Mouse (Mus musculus): Measurements from ENCODE around the gene Hist2h3c2. TPM values are rescaled to one million over a fixed set of nuclear protein-coding genes. Genes with fewer than 3 reads are reported as not detected.
"Not testable (repeated sequence)": the region's sequence is repeated elsewhere in the genome, so short reads cannot be mapped to it uniquely, and the experiment has no call there.

The Hist2h3c2 gene
- polyA plus RNA-seq, 1 experiment from 2014 or later, result 2.6 TPM

- H3K9me3 ChIP-seq (replicated peaks; ENCODE audit: control insufficient read depth, low read length), result no peaks in the 10 kb centered on the region
- H3K4me3 ChIP-seq (replicated peaks; ENCODE audit: low read length), result no peak overlapping the region
- peaks cover 14% of the 10 kb centered on the region for H3K4me1 ChIP-seq (ENCODE audit: control insufficient read depth, insufficient read depth, low read length)
- H3K27me3 ChIP-seq (ENCODE audit: control insufficient read depth, insufficient read depth, low read length), result no peaks in the 10 kb centered on the region
- no peak overlapping the region for H3K9ac ChIP-seq (ENCODE audit: low read length)
- no peaks in the 10 kb centered on the region for H3K36me3 ChIP-seq (ENCODE audit: control insufficient read depth, insufficient read depth, low read length)
- ATAC-seq (ENCODE audit: insufficient read depth, low FRiP score), result no peak
- H3K4me2 ChIP-seq (ENCODE audit: low read depth, low read length), result no peak overlapping the region
- no peak overlapping the region for H3K27ac ChIP-seq (ENCODE audit: low read length)
- 81% methylated on average over 3 of the region's 3 CpGs for WGBS
Measured at GRCm38 (mm10) chr3:96250890-96251289, 12.0 kb upstream of the Hist2h3c2 start.

GRCm38 (mm10) chr3:96249034-96249345 lies 10.1 kb upstream of the Hist2h3c2 start:
- Histone ChIP-seq H3K4me3 (replicated peaks; ENCODE audit: low read length) (peak overlapping the region; percentile 49; the same call in 1 of the 2 replicates), H3K9me3 (replicated peaks; ENCODE audit: control insufficient read depth, low read length) (no peaks in the 10 kb centered on the region), H3K36me3 (ENCODE audit: control insufficient read depth, insufficient read depth, low read length) (no peaks in the 10 kb centered on the region), H3K27ac (ENCODE audit: low read length) (no peak overlapping the region), H3K27me3 (ENCODE audit: control insufficient read depth, insufficient read depth, low read length) (no peaks in the 10 kb centered on the region), H3K9ac (ENCODE audit: low read length) (peak overlapping the region; percentile 56; the same call in 1 of the 2 replicates), H3K4me1 (ENCODE audit: control insufficient read depth, insufficient read depth, low read length) (peaks cover 20% of the 10 kb centered on the region), H3K4me2 (ENCODE audit: low read depth, low read length) (peak overlapping the region; percentile 57)
- no peak for ATAC-seq (ENCODE audit: insufficient read depth, low FRiP score)
- WGBS, result 40% methylated on average over 4 of the region's 4 CpGs

- 0 out of 2 replicates have a peak overlapping the region, but pooled peaks have one; percentile 29 for H3K27ac ChIP-seq (ENCODE audit: low read length)
- no peak for ATAC-seq (ENCODE audit: insufficient read depth, low FRiP score)
- peaks cover 21% of the 10 kb centered on the region for H3K4me1 ChIP-seq (ENCODE audit: control insufficient read depth, insufficient read depth, low read length)
- H3K4me2 ChIP-seq (ENCODE audit: low read depth, low read length), result peak overlapping the region; percentile 57
- no peaks in the 10 kb centered on the region for H3K27me3 ChIP-seq (ENCODE audit: control insufficient read depth, insufficient read depth, low read length)
- H3K4me3 ChIP-seq (replicated peaks; ENCODE audit: low read length), result peak overlapping the region; percentile 49
- no peaks in the 10 kb centered on the region for H3K36me3 ChIP-seq (ENCODE audit: control insufficient read depth, insufficient read depth, low read length)
- 40% methylated on average over 6 of the region's 6 CpGs for WGBS
- peak overlapping the region; percentile 56 for H3K9ac ChIP-seq (ENCODE audit: low read length)
- H3K9me3 ChIP-seq (replicated peaks; ENCODE audit: control insufficient read depth, low read length), result no peaks in the 10 kb centered on the region
Measured at GRCm38 (mm10) chr3:96248141-96249033, 9.5 kb upstream of the Hist2h3c2 start.

GRCm38 (mm10) chr3:96247356-96248140 lies 8.6 kb upstream of the Hist2h3c2 start:
- ATAC-seq (ENCODE audit: insufficient read depth, low FRiP score), result no peak
- H3K4me1 ChIP-seq (ENCODE audit: control insufficient read depth, insufficient read depth, low read length), result peaks cover 21% of the 10 kb centered on the region
- no peaks in the 10 kb centered on the region for H3K27me3 ChIP-seq (ENCODE audit: control insufficient read depth, insufficient read depth, low read length)
- H3K9me3 ChIP-seq (replicated peaks; ENCODE audit: control insufficient read depth, low read length), result no peaks in the 10 kb centered on the region
- no peaks in the 10 kb centered on the region for H3K36me3 ChIP-seq (ENCODE audit: control insufficient read depth, insufficient read depth, low read length)
- peak overlapping the region; percentile 66 for H3K27ac ChIP-seq (ENCODE audit: low read length)
- H3K9ac ChIP-seq (ENCODE audit: low read length), result peak overlapping the region; percentile 72
- peak overlapping the region; percentile 57 for H3K4me2 ChIP-seq (ENCODE audit: low read depth, low read length)
- peak overlapping the region; percentile 49 for H3K4me3 ChIP-seq (replicated peaks; ENCODE audit: low read length)
- 5% methylated on average over 11 of the region's 11 CpGs for WGBS

DNA sequence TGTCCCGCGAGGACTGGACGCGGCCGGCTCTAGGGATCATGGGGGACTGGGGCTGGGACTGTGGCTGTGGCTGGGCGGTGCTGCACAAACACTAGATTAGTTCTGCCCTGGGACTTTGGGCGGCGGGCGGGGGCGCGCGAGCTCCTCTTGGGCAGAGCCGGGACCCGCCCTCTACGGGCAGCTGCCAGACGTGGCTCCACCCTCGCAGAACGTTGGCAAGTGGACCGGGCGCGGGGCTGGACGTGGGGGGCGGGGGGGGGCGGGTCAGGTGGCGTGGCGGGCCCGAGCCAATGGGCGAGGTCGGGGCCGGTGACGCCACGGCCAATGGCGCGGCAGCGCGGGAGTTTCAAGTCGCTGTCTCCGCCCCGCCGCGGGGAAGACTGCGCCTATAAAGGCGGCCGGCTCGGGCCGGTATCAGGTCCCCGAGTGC lies 7.5 kb upstream of the Hist2h3c2 start, which contains the start of gene Hist2h3c1:
Gene Hist2h3c1 (plus strand): TSS at position 259 of the 430 bp plus-strand sequence.
- WGBS, result 0% methylated on average over 5 of the region's 47 CpGs
- Histone ChIP-seq H3K9ac (ENCODE audit: low read length) (peak within 1 kb of the TSS; percentile 72), H3K27ac (ENCODE audit: low read length) (peak within 1 kb of the TSS; percentile 66), H3K4me2 (ENCODE audit: low read depth, low read length) (peak within 1 kb of the TSS; percentile 57), H3K4me3 (replicated peaks; ENCODE audit: low read length) (peak within 1 kb of the TSS; percentile 49), H3K4me1 (ENCODE audit: control insufficient read depth, insufficient read depth, low read length) (peaks cover 21% of the 10 kb centered on the region)
- not testable (repeated sequence) for H3K9me3 ChIP-seq (replicated peaks; ENCODE audit: control insufficient read depth, low read length); H3K27me3 ChIP-seq (ENCODE audit: control insufficient read depth, insufficient read depth, low read length); H3K36me3 ChIP-seq (ENCODE audit: control insufficient read depth, insufficient read depth, low read length)
- ATAC-seq (ENCODE audit: insufficient read depth, low FRiP score), result peak; percentile 94

DNA sequence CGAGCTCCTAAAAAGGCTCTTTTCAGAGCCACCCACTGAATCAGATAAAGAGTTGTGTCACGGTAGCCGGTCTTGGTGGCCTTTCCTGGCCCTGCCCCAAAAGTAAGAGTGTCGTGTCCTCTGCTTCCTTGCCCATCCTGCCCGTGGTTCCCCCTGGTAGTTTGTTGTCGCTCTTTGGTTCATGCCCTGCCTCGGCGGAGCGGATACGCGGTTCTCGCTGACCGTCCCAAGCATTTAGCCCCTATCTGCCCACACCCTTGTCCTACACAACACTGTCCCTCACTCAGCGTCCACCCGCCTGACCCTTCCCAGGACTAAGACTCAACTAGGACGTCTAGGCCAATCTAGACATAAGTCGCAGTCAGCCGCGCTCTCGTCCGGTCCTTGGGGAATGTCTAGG lies 7.1 kb upstream of the Hist2h3c2 start:
- not testable (repeated sequence) for ATAC-seq (ENCODE audit: insufficient read depth, low FRiP score); H3K9ac ChIP-seq (ENCODE audit: low read length); H3K4me2 ChIP-seq (ENCODE audit: low read depth, low read length); H3K9me3 ChIP-seq (replicated peaks; ENCODE audit: control insufficient read depth, low read length); H3K27me3 ChIP-seq (ENCODE audit: control insufficient read depth, insufficient read depth, low read length); H3K36me3 ChIP-seq (ENCODE audit: control insufficient read depth, insufficient read depth, low read length)
- H3K27ac ChIP-seq (ENCODE audit: low read length), result peak overlapping the region; percentile 55; the same call in 1 of the 2 replicates
- peaks cover 21% of the 10 kb centered on the region for H3K4me1 ChIP-seq (ENCODE audit: control insufficient read depth, insufficient read depth, low read length)
- WGBS, result 0% methylated on average over 10 of the region's 21 CpGs
- H3K4me3 ChIP-seq (replicated peaks; ENCODE audit: low read length), result peak overlapping the region; percentile 36

- not testable (repeated sequence) for H3K9me3 ChIP-seq (replicated peaks; ENCODE audit: control insufficient read depth, low read length); H3K36me3 ChIP-seq (ENCODE audit: control insufficient read depth, insufficient read depth, low read length); H3K27me3 ChIP-seq (ENCODE audit: control insufficient read depth, insufficient read depth, low read length)
- Histone ChIP-seq H3K9ac (ENCODE audit: low read length) (peak within 1 kb of the TSS; percentile 88), H3K27ac (ENCODE audit: low read length) (peak within 1 kb of the TSS; percentile 99), H3K4me1 (ENCODE audit: control insufficient read depth, insufficient read depth, low read length) (peaks cover 24% of the 10 kb centered on the region), H3K4me3 (replicated peaks; ENCODE audit: low read length) (peak within 1 kb of the TSS; percentile 62), H3K4me2 (ENCODE audit: low read depth, low read length) (peak within 1 kb of the TSS; percentile 61)
- peak; percentile 88 for ATAC-seq (ENCODE audit: insufficient read depth, low FRiP score)
- WGBS, result under 1% methylated on average over 36 of the region's 88 CpGs
Measured at GRCm38 (mm10) chr3:96245003-96245886, 6.3 kb upstream of the Hist2h3c2 start, which contains the start of gene Hist2h2aa1. Gene Hist2h2aa1 (plus strand): TSS chr3:96245497.

DNA sequence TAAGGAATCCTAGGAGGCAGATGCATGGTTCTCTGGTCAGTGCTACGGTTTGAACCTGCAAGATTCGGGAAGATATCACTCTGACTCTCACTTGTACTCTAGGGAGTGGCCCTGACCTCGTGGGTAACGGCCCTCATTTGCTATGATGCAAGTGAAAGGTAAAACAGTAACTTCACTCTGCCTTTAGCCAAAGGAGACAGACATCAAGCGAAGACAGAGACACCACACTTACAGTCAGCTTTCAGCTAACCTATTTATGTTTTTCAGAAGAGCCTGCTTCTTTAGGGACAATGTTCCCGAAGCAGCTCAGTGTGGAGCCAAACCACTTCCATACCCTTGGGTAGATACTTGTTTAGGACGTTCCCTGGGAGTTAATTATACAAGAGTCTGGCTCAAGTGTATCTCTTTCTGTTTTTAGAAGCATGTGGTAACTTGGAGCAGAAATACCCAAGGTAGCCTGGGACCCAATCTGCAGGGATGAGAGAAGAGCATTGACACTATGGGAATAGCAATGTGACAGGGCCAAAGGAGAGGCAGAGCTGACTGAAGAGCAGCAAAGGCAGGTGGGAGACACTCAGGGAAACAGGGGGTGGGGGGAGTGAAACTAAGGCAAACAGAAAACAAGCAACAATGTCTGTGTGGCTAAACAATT lies 5.1 kb upstream of the Hist2h3c2 start:
- peak overlapping the region; percentile 99 for H3K27ac ChIP-seq (ENCODE audit: low read length)
- peak overlapping the region; percentile 61 for H3K9ac ChIP-seq (ENCODE audit: low read length)
- peak overlapping the region; percentile 62; the same call in 1 of the 2 replicates for H3K4me3 ChIP-seq (replicated peaks; ENCODE audit: low read length)
- 76% methylated on average over 7 of the region's 7 CpGs for WGBS
- ATAC-seq (ENCODE audit: insufficient read depth, low FRiP score), result no peak
- no peaks in the 10 kb centered on the region for H3K36me3 ChIP-seq (ENCODE audit: control insufficient read depth, insufficient read depth, low read length)
- no peaks in the 10 kb centered on the region for H3K9me3 ChIP-seq (replicated peaks; ENCODE audit: control insufficient read depth, low read length)
- H3K4me2 ChIP-seq (ENCODE audit: low read depth, low read length), result peak overlapping the region; percentile 61
- H3K27me3 ChIP-seq (ENCODE audit: control insufficient read depth, insufficient read depth, low read length), result no peaks in the 10 kb centered on the region
- peaks cover 24% of the 10 kb centered on the region for H3K4me1 ChIP-seq (ENCODE audit: control insufficient read depth, insufficient read depth, low read length)
